Mouse (Mus musculus) spleen, adult 10 weeks (tissue): ENCODE results near the gene Pias3. TPM values are rescaled to one million over a fixed set of nuclear protein-coding genes. Genes with fewer than 3 reads are reported as not detected.

Experiments used
- polyA plus RNA-seq: library from polyadenylated mRNA; stranded (reverse); fragments of 350-450 nt; fragmentation: Illumina TruSeq; extraction: RNeasy Lipid Tissue Mini Kit (QIAGEN cat#74804); gene quantifications from one replicate; pipeline ENCODE4 v1.2.3, GENCODE M21; 2015; ENCODE audit warnings: low replicate concordance; ENCODE audit not compliant: insufficient read depth

The Pias3 gene
- 28.2 TPM for polyA plus RNA-seq

GRCm38 (mm10) chr3:96696198-96696765 is at the start of gene Pias3:
Gene Pias3, plus strand, starts transcription at chr3:96696384.

GRCm38 (mm10) chr3:96669727-96670468 is 26.3 kb upstream of the Pias3 start, which contains the start of gene Ankrd35:
Gene Ankrd35, plus strand, starts transcription at chr3:96670131.

GRCm38 (mm10) chr3:96707903-96708683 is 11.9 kb downstream of the Pias3 start, which contains the start of gene Nudt17:
Gene Nudt17, minus strand, starts transcription at chr3:96708562.

GRCm38 (mm10) chr3:96727343-96727827 is 31.2 kb downstream of the Pias3 start, which contains the start of the genes Polr3c and Rnf115:
Gene Polr3c, minus strand, starts transcription at chr3:96727628.
Gene Rnf115, plus strand, starts transcription at chr3:96727664.

Other genes with a start within 250 kb of the Pias3 start
- gene BC107364, start 244.1 kb upstream of the Pias3 start, polyA plus RNA-seq: not detected
- not detected for gene Hfe2, start 171.2 kb upstream of the Pias3 start, polyA plus RNA-seq
- 638 TPM for gene Txnip, start 138.4 kb upstream of the Pias3 start, polyA plus RNA-seq
- not detected for gene Gm16253, start 119.4 kb upstream of the Pias3 start, polyA plus RNA-seq
- gene Polr3gl, start 102.2 kb upstream of the Pias3 start, polyA plus RNA-seq: 79.5 TPM
- gene Ankrd34a, start 99.7 kb upstream of the Pias3 start, polyA plus RNA-seq: not detected
- 16.0 TPM for gene Lix1l, start 95.2 kb upstream of the Pias3 start, polyA plus RNA-seq
- 65.7 TPM for gene Rbm8a, start 66.5 kb upstream of the Pias3 start, polyA plus RNA-seq
- 34.0 TPM for gene Pex11b, start 61.0 kb upstream of the Pias3 start, polyA plus RNA-seq
- gene Gm42957, start 60.9 kb upstream of the Pias3 start, polyA plus RNA-seq: 0.36 TPM
- gene Itga10, start 50.8 kb upstream of the Pias3 start, polyA plus RNA-seq: 3.7 TPM
- 0.59 TPM for gene Ankrd35, start 26.3 kb upstream of the Pias3 start, polyA plus RNA-seq
- gene Nudt17, start 12.2 kb downstream of the Pias3 start, polyA plus RNA-seq: 2.6 TPM
- 52.3 TPM for gene Polr3c, start 31.2 kb downstream of the Pias3 start, polyA plus RNA-seq
- gene Rnf115, start 31.3 kb downstream of the Pias3 start, polyA plus RNA-seq: 88.0 TPM
- gene Pdzk1, start 132.9 kb downstream of the Pias3 start, polyA plus RNA-seq: 0.10 TPM
- gene Cd160, start 133.0 kb downstream of the Pias3 start, polyA plus RNA-seq: 14.6 TPM
- 1.2 TPM for gene Gja5, start 208.3 kb downstream of the Pias3 start, polyA plus RNA-seq
- gene Gpr89, start 209.0 kb downstream of the Pias3 start, polyA plus RNA-seq: 14.3 TPM
- not detected for gene Gja8, start 229.6 kb downstream of the Pias3 start, polyA plus RNA-seq